Mouse (Mus musculus) Patski (cell line): ENCODE data around the gene Sardh. TPM values are rescaled to one million over a fixed set of nuclear protein-coding genes. Genes with fewer than 3 reads are reported as not detected.

Experiments
- ATAC-seq: fragments of 100-300 bp; one replicate; pipeline ENCODE4 v1.8.0; 2021
- CTCF ChIA-PET: fragments of 350-600 bp; sonication (Branson Sonifier 250); formaldehyde crosslinking; loops from one replicate; lab custom pipeline; 2022; ENCODE audit warnings: inconsistent platforms; lab: Charles Lee
- POLR2A ChIA-PET: fragments of 350-600 bp; sonication (Branson Sonifier 250); formaldehyde crosslinking; loops from one replicate; lab custom pipeline; 2022; ENCODE audit warnings: antibody characterized with exemption, inconsistent platforms; lab: Charles Lee
- DNase-seq: peaks from one replicate; pipeline ENCODE4 v3.0.0-alpha.2; 2011; ENCODE audit warnings: low read depth, low spot score
- H3K27me3 ChIP-seq: fragments of 371-371 bp; one replicate; pipeline ENCODE4 v1.5.1; 2021
- CTCF ChIP-seq: fragments of 100-300 bp; IDR thresholded peaks from one replicate; pipeline ENCODE4 v1.5.1; 2021
- in situ Hi-C: fragments of 300-500 bp; cut with MboI; formaldehyde crosslinking; loops from 3 replicates; pipeline ENCODE4 v1.11.1; 2018; ENCODE audit warnings: low pct_unique_long_range_greater_than_20kb, mixed read lengths
- polyA plus RNA-seq: library from polyadenylated mRNA; unstranded; gene quantifications from one replicate; pipeline ENCODE4 v1.2.3, GENCODE M21; 2021

Gene Sardh
- polyA plus RNA-seq = 9.4 TPM

GRCm38 (mm10) chr2:27248211-27248610, at the start of gene Sardh:
TSS of gene Sardh (minus strand) at chr2:27248337.
- ChIA-PET CTCF (interaction anchor here (1.4 kb wide), 1 partner anchor 32 kb away, joined by 3 read pairs; no protein-coding TSS in a partner anchor), POLR2A (interaction anchor here (0.8 kb wide), 1 partner anchor 22 kb away, joined by 3 read pairs; no protein-coding TSS in a partner anchor)
- TF ChIP-seq CTCF = no peak
- in situ Hi-C loops = no loop called here
- no peak for ATAC-seq
- DNase-seq = no peak
- peaks cover 3% of the 10 kb centered on the region for H3K27me3 ChIP-seq

GRCm38 (mm10) chr2:27296656-27297406, 48.7 kb upstream of the Sardh start:
- ATAC-seq (no peak), DNase-seq (no peak)
- in situ Hi-C loops = no loop called here
- H3K27me3 ChIP-seq = no peaks in the 10 kb centered on the region
- TF ChIP-seq CTCF = no peak
- CTCF ChIA-PET = interaction anchor here (1.0 to 1.4 kb wide), 2 partner anchors 19 to 131 kb away, joined by 4 read pairs; no protein-coding TSS in a partner anchor
- POLR2A ChIA-PET = interaction anchor here (0.6 kb wide), 1 partner anchor 77 kb away, joined by 3 read pairs; no protein-coding TSS in a partner anchor

- no peaks in the 10 kb centered on the region for H3K27me3 ChIP-seq
- ChIA-PET POLR2A (no interaction called here), CTCF (no interaction called here)
- ATAC-seq (no peak), DNase-seq (no peak)
- in situ Hi-C loops = no loop called here
- TF ChIP-seq CTCF = no peak
These were observed 46.6 kb upstream of the Sardh start for GRCm38 (mm10) chr2:27294777-27295176.

DNA sequence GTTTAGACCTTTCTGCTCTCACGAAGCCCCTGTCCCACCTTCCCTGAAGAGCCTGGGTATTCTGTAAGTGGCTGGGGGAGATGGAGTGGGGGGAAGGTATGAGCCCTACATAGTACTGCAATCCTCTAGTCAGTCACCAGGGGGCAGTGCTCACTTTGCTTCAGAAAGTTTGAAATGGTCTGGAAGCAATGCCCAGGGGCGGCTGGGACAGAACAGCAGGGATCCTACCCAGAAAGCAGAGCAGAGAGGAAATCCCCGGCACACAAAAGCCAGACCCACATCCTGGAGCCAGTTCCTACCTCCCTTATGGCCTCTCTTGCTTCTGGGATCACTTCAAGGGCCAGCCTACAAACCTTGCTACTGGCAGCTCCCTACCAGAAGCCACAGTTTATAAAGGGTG, 40.9 kb upstream of the Sardh start:
- DNase-seq = peak; percentile 57
- in situ Hi-C loops = loop anchor here (5.0 to 10.0 kb wide), 2 partner anchors 138 to 226 kb away; partner anchors contain the start of genes Vav2 and Wdr5
- no peak for TF ChIP-seq CTCF
- ChIA-PET CTCF (interaction anchor here (1.0 to 2.5 kb wide), 5 partner anchors 9 to 139 kb away, joined by 3 to 26 read pairs (median 4); partner anchors contain the start of gene Vav2), POLR2A (interaction anchor here (2.8 kb wide), 1 partner anchor 139 kb away, joined by 6 read pairs; the partner anchor contains the start of gene Vav2)
- no peaks in the 10 kb centered on the region for H3K27me3 ChIP-seq
- ATAC-seq = no peak

- DNase-seq (peak; percentile 57), ATAC-seq (peak; percentile 41)
- ChIA-PET POLR2A (interaction anchor here (1.0 kb wide), 1 partner anchor 141 kb away, joined by 3 read pairs; no protein-coding TSS in a partner anchor), CTCF (interaction anchor here (0.9 to 2.6 kb wide), 3 partner anchors 14 to 141 kb away, joined by 3 to 11 read pairs (median 4); no protein-coding TSS in a partner anchor)
- in situ Hi-C loops = loop anchor here (5.0 to 10.0 kb wide), 2 partner anchors 140 to 228 kb away; partner anchors contain the start of genes Vav2 and Wdr5
- no peaks in the 10 kb centered on the region for H3K27me3 ChIP-seq
- no peak for TF ChIP-seq CTCF
These were observed 39.0 kb upstream of the Sardh start for GRCm38 (mm10) chr2:27286971-27287710.

DNA sequence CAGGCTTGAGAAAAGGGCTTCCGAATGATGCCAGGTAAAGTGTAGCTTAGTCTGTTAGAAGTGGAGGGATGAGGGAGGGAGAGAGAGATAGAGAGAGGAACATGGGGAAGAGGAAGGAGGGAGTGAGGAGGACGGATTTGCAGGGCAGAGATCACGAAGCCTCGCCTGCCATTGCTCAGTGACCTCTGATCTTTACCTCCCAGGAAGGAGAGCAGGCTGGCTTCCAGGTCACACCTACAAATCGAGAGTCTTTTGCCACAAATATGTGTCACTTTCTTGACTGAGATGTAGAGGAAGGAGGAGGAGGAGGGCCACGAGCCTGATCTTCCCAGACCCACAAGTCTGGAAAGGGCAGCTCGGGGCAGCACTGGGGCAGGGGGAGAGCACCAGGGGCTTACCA, 36.3 kb upstream of the Sardh start:
- in situ Hi-C loops = loop anchor here (10.0 kb wide), 1 partner anchor 230 kb away; the partner anchor contains the start of gene Wdr5
- POLR2A ChIA-PET = no interaction called here
- CTCF ChIA-PET = interaction anchor here (2.6 kb wide), 1 partner anchor 143 kb away, joined by 11 read pairs; no protein-coding TSS in a partner anchor
- H3K27me3 ChIP-seq = no peaks in the 10 kb centered on the region
- ATAC-seq = no peak
- no peak for TF ChIP-seq CTCF
- DNase-seq = no peak

DNA sequence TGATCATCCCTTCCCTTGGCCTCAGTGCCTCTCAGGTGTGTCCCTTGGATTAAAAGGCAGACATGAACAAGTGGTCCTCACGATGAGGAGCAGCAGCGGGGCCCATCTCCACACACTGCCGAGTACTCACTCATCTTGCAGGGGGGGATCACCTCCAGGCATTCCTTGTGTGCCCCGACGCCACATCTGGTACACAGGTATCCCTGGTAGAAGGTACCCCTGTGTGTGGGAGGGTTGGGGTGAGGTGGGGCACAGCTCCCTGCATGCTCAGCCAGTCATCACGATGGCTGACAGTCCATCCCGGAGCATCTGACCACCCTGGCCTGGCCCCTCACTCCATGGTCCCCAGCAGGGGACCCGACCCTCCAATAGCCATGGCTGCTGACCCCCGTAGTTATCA, 33.6 kb upstream of the Sardh start:
- TF ChIP-seq CTCF = no peak
- CTCF ChIA-PET = interaction anchor here (6.0 kb wide), 1 partner anchor 146 kb away, joined by 42 read pairs; the partner anchor contains the start of gene Vav2
- ATAC-seq = no peak
- no peak for DNase-seq
- in situ Hi-C loops = loop anchor here (10.0 kb wide), 1 partner anchor 233 kb away; the partner anchor contains the start of gene Wdr5
- no peaks in the 10 kb centered on the region for H3K27me3 ChIP-seq
- POLR2A ChIA-PET = no interaction called here

- in situ Hi-C loops = loop anchor here (10.0 kb wide), 1 partner anchor 234 kb away; the partner anchor contains the start of gene Wdr5
- H3K27me3 ChIP-seq = no peaks in the 10 kb centered on the region
- no peak for TF ChIP-seq CTCF
- CTCF ChIA-PET = interaction anchor here (0.7 to 6.0 kb wide), 6 partner anchors 10 to 147 kb away, joined by 3 to 42 read pairs (median 5); partner anchors contain the start of genes Sardh and Vav2
- POLR2A ChIA-PET = interaction anchor here (0.7 to 1.4 kb wide), 2 partner anchors 147 to 261 kb away, joined by 3 to 4 read pairs; no protein-coding TSS in a partner anchor
- no peak for ATAC-seq
- DNase-seq = no peak
These were observed 32.9 kb upstream of the Sardh start for GRCm38 (mm10) chr2:27280920-27281611.

DNA sequence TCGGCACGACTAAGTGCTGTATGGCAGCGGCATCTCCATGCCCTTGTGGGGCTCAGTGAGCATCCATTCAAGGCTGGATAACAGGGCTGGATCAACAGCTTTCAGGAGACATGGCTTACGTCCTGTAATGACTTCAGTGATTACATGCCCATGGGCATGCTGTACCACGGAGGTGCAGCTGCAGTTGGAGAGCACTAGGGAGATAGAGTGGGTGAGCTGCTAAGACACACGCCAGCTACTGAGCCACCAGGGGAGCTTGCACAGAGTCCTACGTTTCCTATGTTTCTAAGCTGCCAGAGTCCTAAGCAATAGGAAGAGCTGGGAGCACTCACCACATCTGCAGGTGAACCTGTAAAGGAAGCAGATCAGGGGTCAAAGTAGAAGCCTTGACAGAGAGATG, 30.7 kb upstream of the Sardh start:
- DNase-seq = no peak
- CTCF ChIA-PET = interaction anchor here (1.2 to 6.0 kb wide), 3 partner anchors 10 to 149 kb away, joined by 5 to 42 read pairs (median 11); partner anchors contain the start of gene Vav2
- H3K27me3 ChIP-seq = no peaks in the 10 kb centered on the region
- POLR2A ChIA-PET = no interaction called here
- no peak for TF ChIP-seq CTCF
- no peak for ATAC-seq
- in situ Hi-C loops = no loop called here
